ENCODE assay signal across 16 mouse cellular contexts in the genomic region with DNA sequence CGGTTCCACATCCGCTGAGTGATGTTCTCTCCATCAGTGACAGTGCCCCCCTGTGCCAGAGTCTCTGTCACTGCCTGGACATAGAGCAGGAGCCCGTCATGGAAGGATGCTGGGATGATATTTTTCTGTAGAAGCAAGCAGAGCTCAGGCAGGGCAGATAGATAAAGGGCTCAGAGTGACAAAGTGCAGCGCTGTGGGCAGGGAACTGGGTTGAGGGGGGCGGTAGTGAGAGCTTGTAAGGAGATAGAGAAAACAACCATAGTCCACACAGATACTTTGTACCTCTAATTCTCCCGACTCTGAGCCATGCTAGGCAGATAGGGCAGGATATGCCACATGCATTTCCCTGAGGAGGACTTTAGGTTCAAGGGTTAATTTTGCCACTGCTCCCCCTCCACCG. TPM values are rescaled to one million over a fixed set of nuclear protein-coding genes. Genes with fewer than 3 reads are reported as not detected.
A peak's percentile ranks its signal among the peaks of the same experiment; 100 is the strongest.
DNase-seq lines count a peak whose midpoint lies in the region; ATAC-seq and TF ChIP-seq lines count a peak whose summit lies in the region.
"Had no signal": no experiment of that assay in that cellular context is flagged by ENCODE, and none has a peak within 500 bp of the region (broad histone marks: within the 10 kb centered on the region; RNA-seq: fewer than 3 reads in every experiment).

No protein-coding gene starts in this region.

- DNase-seq in embryo, embryonic 10.5 days (ENCODE audit: low spot score) = peak; percentile 13
- DNase-seq in embryo, embryonic 11 days = no peak
- no peak for DNase-seq in heart, embryonic 10.5 days (ENCODE audit: low spot score)
- DNase-seq in kidney, postnatal 0 days (ENCODE audit: low spot score) = no peak
- no peak for DNase-seq in kidney, postnatal 10 days
- no peak for DNase-seq in lung, postnatal 0 days (ENCODE audit: low spot score)
- DNase-seq in lung, postnatal 25 days (ENCODE audit: low spot score) = no peak
- DNase-seq: cerebellum, adult 11 months; cerebellum, postnatal 14 days; gastrocnemius, postnatal 10 days; kidney, postnatal 25 days; right cerebral cortex, postnatal 14 days had no signal

- 12% methylated on average over 7 of the region's 7 CpGs for WGBS in heart, embryonic 14.5 days
- 14% methylated on average over 7 of the region's 7 CpGs for WGBS in heart, embryonic 10.5 days
- WGBS in kidney, postnatal 0 days = 37% methylated on average over 7 of the region's 7 CpGs
- WGBS in lung, postnatal 0 days = 43% methylated on average over 7 of the region's 7 CpGs

- H3K27me3 ChIP-seq in heart, embryonic 14.5 days (ENCODE audit: control insufficient read depth, insufficient read depth, low read length) = peaks cover 20% of the 10 kb centered on the region
- peaks cover 75% of the 10 kb centered on the region for H3K27me3 ChIP-seq in heart, embryonic 10.5 days (ENCODE audit: insufficient read depth, poor library complexity, severe bottlenecking)
- H3K27me3 ChIP-seq in kidney, postnatal 0 days (ENCODE audit: insufficient read depth, low read length) = no peaks in the 10 kb centered on the region
- no peaks in the 10 kb centered on the region for H3K27me3 ChIP-seq in lung, postnatal 0 days (replicated peaks; ENCODE audit: insufficient read depth, low read length)

- no peaks in the 10 kb centered on the region for H3K9me3 ChIP-seq in heart, embryonic 14.5 days (ENCODE audit: control insufficient read depth, low read length)
- no peaks in the 10 kb centered on the region for H3K9me3 ChIP-seq in heart, embryonic 10.5 days
- no peaks in the 10 kb centered on the region for H3K9me3 ChIP-seq in kidney, postnatal 0 days (replicated peaks; ENCODE audit: low read length)
- no peaks in the 10 kb centered on the region for H3K9me3 ChIP-seq in lung, postnatal 0 days (ENCODE audit: low read length)
- H3K9me3 ChIP-seq: embryonic facial prominence, embryonic 12.5 days; midbrain, embryonic 13.5 days had no signal

- peaks cover 3% of the 10 kb centered on the region; the same call in 1 of the 2 replicates for H3K36me3 ChIP-seq in heart, embryonic 14.5 days (ENCODE audit: control insufficient read depth, insufficient read depth, low read length)
- no peaks in the 10 kb centered on the region for H3K36me3 ChIP-seq in heart, embryonic 10.5 days
- no peaks in the 10 kb centered on the region for H3K36me3 ChIP-seq in kidney, postnatal 0 days (ENCODE audit: insufficient read depth, low read length)
- no peaks in the 10 kb centered on the region for H3K36me3 ChIP-seq in lung, postnatal 0 days (ENCODE audit: insufficient read depth, low read length)
- H3K36me3 ChIP-seq: embryonic facial prominence, embryonic 12.5 days; midbrain, embryonic 13.5 days had no signal

- H3K4me3 ChIP-seq in heart, embryonic 14.5 days (ENCODE audit: control insufficient read depth in 1 of 2, insufficient read depth in 1 of 2, low read depth in 1 of 2, low read length in 2 of 2) = 0 out of 4 replicates have a peak overlapping the region, but pooled peaks of 1 of the 2 experiments have one; percentile 2
- H3K4me3 ChIP-seq in heart, embryonic 10.5 days = no peak overlapping the region
- H3K4me3 ChIP-seq in kidney, postnatal 0 days (replicated peaks; ENCODE audit: low read depth, low read length) = 0 out of 2 replicates have a peak overlapping the region, but pooled peaks have one; percentile 0
- H3K4me3 ChIP-seq in lung, postnatal 0 days (ENCODE audit: low read depth, low read length) = 0 out of 2 replicates have a peak overlapping the region, but pooled peaks have one; percentile 71
- H3K4me3 ChIP-seq: embryonic facial prominence, embryonic 12.5 days; midbrain, embryonic 13.5 days had no signal

- H3K4me1 ChIP-seq in heart, embryonic 14.5 days (ENCODE audit: control insufficient read depth in 2 of 2, insufficient read depth in 2 of 2, low read length in 2 of 2) = peaks cover 4 to 11% of the 10 kb centered on the region in 2 experiments; a peak in 2 of 4 replicates
- H3K4me1 ChIP-seq in heart, embryonic 10.5 days = peaks cover 36% of the 10 kb centered on the region
- H3K4me1 ChIP-seq in kidney, postnatal 0 days (replicated peaks; ENCODE audit: insufficient read depth, low read length) = 0 out of 2 replicates have a peak, but pooled peaks cover 5% of the 10 kb centered on the region
- no peaks in the 10 kb centered on the region; the same call in 1 of the 2 replicates for H3K4me1 ChIP-seq in lung, postnatal 0 days (ENCODE audit: insufficient read depth, low read depth, low read length)
- H3K4me1 ChIP-seq: embryonic facial prominence, embryonic 12.5 days had no signal

- H3K4me2 ChIP-seq in heart, embryonic 14.5 days (ENCODE audit: low read length) = peak overlapping the region; percentile 93
- peak overlapping the region; percentile 96 for H3K4me2 ChIP-seq in kidney, postnatal 0 days (ENCODE audit: low read length)
- H3K4me2 ChIP-seq in lung, postnatal 0 days (replicated peaks; ENCODE audit: low read depth, low read length) = peak overlapping the region; percentile 91
- H3K4me2 ChIP-seq: embryonic facial prominence, embryonic 12.5 days; midbrain, embryonic 13.5 days had no signal

- ATAC-seq in heart, embryonic 14.5 days (ENCODE audit: insufficient number of reproducible peaks, insufficient read depth, low FRiP score, low read depth) = no peak
- no peak for ATAC-seq in kidney, postnatal 0 days (replicated peaks; ENCODE audit: low FRiP score, low read depth)
- ATAC-seq in lung, postnatal 0 days = no peak
- ATAC-seq: hindbrain, postnatal 0 days; midbrain, embryonic 13.5 days had no signal

- H3K9ac ChIP-seq in heart, embryonic 14.5 days (ENCODE audit: low read length) = no peak overlapping the region
- H3K9ac ChIP-seq in kidney, postnatal 0 days (ENCODE audit: low read depth, low read length) = no peak overlapping the region
- no peak overlapping the region for H3K9ac ChIP-seq in lung, postnatal 0 days (replicated peaks; ENCODE audit: low read depth)
- H3K9ac ChIP-seq: embryonic facial prominence, embryonic 12.5 days; midbrain, embryonic 13.5 days had no signal

- no peak for TF ChIP-seq EP300 in lung, postnatal 0 days (IDR thresholded peaks at IDR 0.05)

- no peak overlapping the region for H3K27ac ChIP-seq in heart, embryonic 14.5 days (replicated peaks in 1 of 2; ENCODE audit: control insufficient read depth in 1 of 2, insufficient read depth in 1 of 2, low read depth in 2 of 2, low read length in 2 of 2)
- no peak overlapping the region for H3K27ac ChIP-seq in heart, embryonic 10.5 days
- H3K27ac ChIP-seq in kidney, postnatal 0 days = no peak overlapping the region
- no peak overlapping the region for H3K27ac ChIP-seq in lung, postnatal 0 days (ENCODE audit: low read length)
- H3K27ac ChIP-seq: embryonic facial prominence, embryonic 12.5 days; hindbrain, postnatal 0 days; midbrain, embryonic 13.5 days had no signal

- TF ChIP-seq CTCF in kidney, postnatal 0 days (IDR thresholded peaks at IDR 0.05; ENCODE audit: low read depth) = peak; percentile 12; the same call in 1 of the 2 replicates
- peak; percentile 12; the same call in 1 of the 2 replicates for TF ChIP-seq CTCF in lung, postnatal 0 days (IDR thresholded peaks at IDR 0.05)

RNA-seq across cellular contexts. Expression of a gene that starts 3.1 kb away (rescaled TPM):
- polyA plus RNA-seq in heart, embryonic 14.5 days (2014; fragmentation: Nextera tagmentation; extraction: Ambion mirVana) = 11.6 and 11.8 TPM in 2 replicates
- 7.1 and 8.7 TPM in 2 replicates for polyA plus RNA-seq in heart, embryonic 10.5 days (2016; fragmentation: Nextera tagmentation; extraction: Ambion mirVana)
- 16.7 and 17.1 TPM in 2 replicates for polyA plus RNA-seq in kidney, postnatal 0 days (2015; fragmentation: Nextera tagmentation; extraction: Ambion mirVana)
- polyA plus RNA-seq in lung, postnatal 0 days (2015; fragmentation: Nextera tagmentation; extraction: Ambion mirVana) = 30.0 and 35.8 TPM in 2 replicates

RNA-seq across cellular contexts. Expression of a gene that starts 13.3 kb away (rescaled TPM):
- 110 and 112 TPM in 2 replicates for polyA plus RNA-seq in heart, embryonic 14.5 days (2014; fragmentation: Nextera tagmentation; extraction: Ambion mirVana)
- polyA plus RNA-seq in heart, embryonic 10.5 days (2016; fragmentation: Nextera tagmentation; extraction: Ambion mirVana) = 149 and 215 TPM in 2 replicates
- polyA plus RNA-seq in kidney, postnatal 0 days (2015; fragmentation: Nextera tagmentation; extraction: Ambion mirVana) = 118 and 134 TPM in 2 replicates
- polyA plus RNA-seq in lung, postnatal 0 days (2015; fragmentation: Nextera tagmentation; extraction: Ambion mirVana) = 58.4 and 65.8 TPM in 2 replicates

RNA-seq across cellular contexts. Expression of a gene that starts 28.3 kb away (rescaled TPM):
- polyA plus RNA-seq in heart, embryonic 14.5 days (2014; fragmentation: Nextera tagmentation; extraction: Ambion mirVana) = 83.8 and 89.3 TPM in 2 replicates
- 71.7 and 74.4 TPM in 2 replicates for polyA plus RNA-seq in heart, embryonic 10.5 days (2016; fragmentation: Nextera tagmentation; extraction: Ambion mirVana)
- polyA plus RNA-seq in kidney, postnatal 0 days (2015; fragmentation: Nextera tagmentation; extraction: Ambion mirVana) = 76.1 and 79.6 TPM in 2 replicates
- 97.9 and 101 TPM in 2 replicates for polyA plus RNA-seq in lung, postnatal 0 days (2015; fragmentation: Nextera tagmentation; extraction: Ambion mirVana)

RNA-seq across cellular contexts. Expression of a gene that starts 29.2 kb away (rescaled TPM):
- 21.0 and 22.1 TPM in 2 replicates for polyA plus RNA-seq in heart, embryonic 14.5 days (2014; fragmentation: Nextera tagmentation; extraction: Ambion mirVana)
- 31.0 and 36.7 TPM in 2 replicates for polyA plus RNA-seq in heart, embryonic 10.5 days (2016; fragmentation: Nextera tagmentation; extraction: Ambion mirVana)
- 17.0 and 17.9 TPM in 2 replicates for polyA plus RNA-seq in kidney, postnatal 0 days (2015; fragmentation: Nextera tagmentation; extraction: Ambion mirVana)
- polyA plus RNA-seq in lung, postnatal 0 days (2015; fragmentation: Nextera tagmentation; extraction: Ambion mirVana) = 10.6 and 13.9 TPM in 2 replicates

RNA-seq across cellular contexts. Expression of a gene that starts 46.7 kb away (rescaled TPM):
- 60.2 and 65.7 TPM in 2 replicates for polyA plus RNA-seq in heart, embryonic 14.5 days (2014; fragmentation: Nextera tagmentation; extraction: Ambion mirVana)
- polyA plus RNA-seq in heart, embryonic 10.5 days (2016; fragmentation: Nextera tagmentation; extraction: Ambion mirVana) = 120 and 136 TPM in 2 replicates
- 122 and 126 TPM in 2 replicates for polyA plus RNA-seq in kidney, postnatal 0 days (2015; fragmentation: Nextera tagmentation; extraction: Ambion mirVana)
- 85.8 and 87.8 TPM in 2 replicates for polyA plus RNA-seq in lung, postnatal 0 days (2015; fragmentation: Nextera tagmentation; extraction: Ambion mirVana)
